ENCODE assay signal across 9 mouse cellular contexts in genomic region chr4:56989431-56990214, GRCm38 (mm10). TPM values are rescaled to one million over a fixed set of nuclear protein-coding genes. Genes with fewer than 3 reads are reported as not detected.
DNase-seq lines count a peak whose midpoint lies in the region; ATAC-seq and TF ChIP-seq lines count a peak whose summit lies in the region.
"Had no signal": no experiment of that assay in that cellular context is flagged by ENCODE, and none has a peak within 500 bp of the region (broad histone marks: within the 10 kb centered on the region; RNA-seq: fewer than 3 reads in every experiment).

No protein-coding gene starts in this region.

- peaks cover 20% of the 10 kb centered on the region; the same call in 1 of the 2 replicates for H3K27me3 ChIP-seq in lung, postnatal 0 days (replicated peaks; ENCODE audit: insufficient read depth, low read length)
- H3K27me3 ChIP-seq in embryonic facial prominence, embryonic 11.5 days (ENCODE audit: control insufficient read depth, insufficient read depth, low read length), result peaks cover 13% of the 10 kb centered on the region
- H3K27me3 ChIP-seq in midbrain, embryonic 13.5 days, result peaks cover 22% of the 10 kb centered on the region

- no peak for DNase-seq in lung, postnatal 0 days (ENCODE audit: low spot score)
- no peak for DNase-seq in lung, postnatal 4 days
- DNase-seq in embryonic facial prominence, embryonic 11.5 days (ENCODE audit: low spot score), result peak; percentile 31
- DNase-seq in layer of hippocampus, adult 2 months (ENCODE audit: low spot score in 2 of 2), result peak; percentile 53 to 56
- DNase-seq in spleen, adult 12 weeks (ENCODE audit: low spot score), result no peak
- no peak for DNase-seq in kidney, postnatal 25 days

- no peaks in the 10 kb centered on the region for H3K36me3 ChIP-seq in lung, postnatal 0 days (ENCODE audit: insufficient read depth, low read length)
- H3K36me3 ChIP-seq in embryonic facial prominence, embryonic 11.5 days (replicated peaks; ENCODE audit: control insufficient read depth, insufficient read depth, low read depth, low read length), result no peaks in the 10 kb centered on the region
- no peaks in the 10 kb centered on the region for H3K36me3 ChIP-seq in midbrain, embryonic 13.5 days

- no peak overlapping the region for H3K27ac ChIP-seq in lung, postnatal 0 days (ENCODE audit: low read length)
- no peak overlapping the region for H3K27ac ChIP-seq in embryonic facial prominence, embryonic 11.5 days (replicated peaks; ENCODE audit: low read depth, low read length)
- H3K27ac ChIP-seq in layer of hippocampus, adult 2 months, result peak overlapping the region; percentile 94
- H3K27ac ChIP-seq in midbrain, embryonic 13.5 days, result peak overlapping the region; percentile 79

- 4% methylated on average over 41 of the region's 45 CpGs for WGBS in lung, postnatal 0 days
- WGBS in embryonic facial prominence, embryonic 11.5 days, result 1% methylated on average over 41 of the region's 45 CpGs
- 1% methylated on average over 42 of the region's 45 CpGs for WGBS in midbrain, embryonic 13.5 days

- H3K4me3 ChIP-seq in lung, postnatal 0 days (ENCODE audit: low read depth, low read length), result peak overlapping the region; percentile 51
- H3K4me3 ChIP-seq in embryonic facial prominence, embryonic 11.5 days (ENCODE audit: low read depth, low read length), result peak overlapping the region; percentile 74
- peak overlapping the region; percentile 70 for H3K4me3 ChIP-seq in layer of hippocampus, adult 2 months
- H3K4me3 ChIP-seq in midbrain, embryonic 13.5 days (replicated peaks), result peak overlapping the region; percentile 74

- TF ChIP-seq CTCF in lung, postnatal 0 days (IDR thresholded peaks at IDR 0.05), result no peak
- TF ChIP-seq CTCF in layer of hippocampus, adult 2 months (conservative IDR thresholded peaks at IDR 0.05), result no peak

- no peaks in the 10 kb centered on the region for H3K9me3 ChIP-seq in lung, postnatal 0 days (ENCODE audit: low read length)
- H3K9me3 ChIP-seq in embryonic facial prominence, embryonic 11.5 days (replicated peaks; ENCODE audit: control insufficient read depth, low read length), result no peaks in the 10 kb centered on the region
- H3K9me3 ChIP-seq in midbrain, embryonic 13.5 days, result no peaks in the 10 kb centered on the region

- no peak overlapping the region for H3K9ac ChIP-seq in lung, postnatal 0 days (replicated peaks; ENCODE audit: low read depth)
- peak overlapping the region; percentile 77 for H3K9ac ChIP-seq in embryonic facial prominence, embryonic 11.5 days (replicated peaks; ENCODE audit: low read length)
- H3K9ac ChIP-seq in midbrain, embryonic 13.5 days (replicated peaks), result peak overlapping the region; percentile 84

- peak overlapping the region; percentile 89 for H3K4me2 ChIP-seq in lung, postnatal 0 days (replicated peaks; ENCODE audit: low read depth, low read length)
- peak overlapping the region; percentile 99 for H3K4me2 ChIP-seq in embryonic facial prominence, embryonic 11.5 days (ENCODE audit: low read depth, low read length)
- peak overlapping the region; percentile 91 for H3K4me2 ChIP-seq in midbrain, embryonic 13.5 days (replicated peaks)

- no peaks in the 10 kb centered on the region for H3K4me1 ChIP-seq in lung, postnatal 0 days (ENCODE audit: insufficient read depth, low read depth, low read length)
- H3K4me1 ChIP-seq in embryonic facial prominence, embryonic 11.5 days (ENCODE audit: control insufficient read depth, insufficient read depth, low read length), result no peaks in the 10 kb centered on the region; the same call in 1 of the 2 replicates
- H3K4me1 ChIP-seq in midbrain, embryonic 13.5 days (replicated peaks), result peaks cover 7% of the 10 kb centered on the region

- no peak for TF ChIP-seq EP300 in lung, postnatal 0 days (IDR thresholded peaks at IDR 0.05)

- ATAC-seq in lung, postnatal 0 days, result 0 out of 2 replicates have a peak, but pooled peaks have one; percentile 8
- ATAC-seq in embryonic facial prominence, embryonic 11.5 days (replicated peaks; ENCODE audit: insufficient number of reproducible peaks, low FRiP score, low TSS enrichment, low read depth), result peak; percentile 70
- peak; percentile 81 for ATAC-seq in midbrain, embryonic 13.5 days
- no peak for ATAC-seq in erythroid progenitor cell, adult 5-6 weeks (replicated peaks; ENCODE audit: low FRiP score, poor library complexity, severe bottlenecking)

RNA-seq across cellular contexts. Expression of gene Frrs1l, which starts 0.6 kb away (rescaled TPM):
- polyA plus RNA-seq in lung, postnatal 0 days (2015; fragmentation: Nextera tagmentation; extraction: Ambion mirVana), result 0.91 and 1.7 TPM in 2 replicates
- polyA plus RNA-seq in embryonic facial prominence, embryonic 11.5 days (2014; fragmentation: Nextera tagmentation; extraction: Ambion mirVana), result 1.6 and 2.4 TPM in 2 replicates
- 100 to 1,000 TPM; 222 to 227 TPM for total RNA-seq in layer of hippocampus, adult 2 months (2021)
- polyA plus RNA-seq in midbrain, embryonic 13.5 days (2015; fragmentation: Nextera tagmentation; extraction: Ambion mirVana), result 10.9 and 12.0 TPM in 2 replicates
- not detected in 2 replicates for total RNA-seq in erythroid progenitor cell, adult 5-6 weeks (2015; ENCODE audit: low replicate concordance)
- not detected in 2 replicates for total RNA-seq in erythroid progenitor cell, adult 5-6 weeks (2017; ENCODE audit: low replicate concordance)
- total RNA-seq: neutrophil, adult 5-6 weeks had no signal

RNA-seq across cellular contexts. Expression of gene Tmem245, which starts 42.4 kb away (rescaled TPM):
- polyA plus RNA-seq in lung, postnatal 0 days (2015; fragmentation: Nextera tagmentation; extraction: Ambion mirVana), result 12.6 and 16.7 TPM in 2 replicates
- 5.4 and 6.1 TPM in 2 replicates for polyA plus RNA-seq in embryonic facial prominence, embryonic 11.5 days (2014; fragmentation: Nextera tagmentation; extraction: Ambion mirVana)
- total RNA-seq in layer of hippocampus, adult 2 months (2021), result 10 to 100 TPM; 33.7 to 37.2 TPM
- 7.0 and 7.2 TPM in 2 replicates for polyA plus RNA-seq in midbrain, embryonic 13.5 days (2015; fragmentation: Nextera tagmentation; extraction: Ambion mirVana)
- 5.4 and 7.5 TPM in 2 replicates for total RNA-seq in erythroid progenitor cell, adult 5-6 weeks (2015; ENCODE audit: low replicate concordance)
- 0.68 and 3.2 TPM in 2 replicates for total RNA-seq in erythroid progenitor cell, adult 5-6 weeks (2017; ENCODE audit: low replicate concordance)

Comparison
In these comparisons a context has a peak if more than half of its experiments do, and no peak if none do; other contexts are left out.
1. DNase-seq: peak in embryonic facial prominence, embryonic 11.5 days (single experiment) and layer of hippocampus, adult 2 months (2 of 2); none in lung, postnatal 0 days (single experiment), lung, postnatal 4 days (0 of 2), spleen, adult 12 weeks (single experiment) and kidney, postnatal 25 days (0 of 2).
2. H3K27ac ChIP-seq: peak in layer of hippocampus, adult 2 months (single experiment) and midbrain, embryonic 13.5 days (single experiment); none in lung, postnatal 0 days (single experiment) and embryonic facial prominence, embryonic 11.5 days (single experiment).
3. Peak in every context shown above with its lines, with median percentiles within 50 percentile points of each other: H3K4me2 ChIP-seq and H3K4me3 ChIP-seq.